Mouse (Mus musculus) limb, embryonic 11.5 days (tissue): ENCODE measurements around the gene Izumo1r. TPM values are rescaled to one million over a fixed set of nuclear protein-coding genes. Genes with fewer than 3 reads are reported as not detected.

Source experiments
- ATAC-seq: fragments of 200-750 bp; cut with Nextera tagmentation; 2 replicates; pipeline ENCODE4 v1.8.0; 2017; ENCODE audit warnings: low read depth; ENCODE audit not compliant: insufficient number of reproducible peaks, low FRiP score, low TSS enrichment
- DNase-seq: peaks from one replicate; pipeline ENCODE4 v3.0.0-alpha.2; 2015; ENCODE audit warnings: low spot score
- H3K27ac ChIP-seq: fragments of 300-500 bp; sonication (generic); replicated peaks from 2 replicates; pipeline ENCODE4 v1.5.1; 2014; ENCODE audit warnings: low read depth, mild to moderate bottlenecking, low read length
- H3K27me3 ChIP-seq: fragments of 300-500 bp; sonication (generic); 2 replicates; pipeline ENCODE4 v1.6.1; 2014; ENCODE audit warnings: mild to moderate bottlenecking, low read length, mixed read lengths; ENCODE audit not compliant: control insufficient read depth, insufficient read depth
- H3K36me3 ChIP-seq: fragments of 300-500 bp; sonication (generic); 2 replicates; pipeline ENCODE4 v1.6.1; 2014; ENCODE audit warnings: mild to moderate bottlenecking, low read length, moderate library complexity, mixed read lengths; ENCODE audit not compliant: control insufficient read depth, insufficient read depth
- H3K4me1 ChIP-seq: fragments of 300-500 bp; sonication (generic); 2 replicates; pipeline ENCODE4 v1.6.1; 2014; ENCODE audit warnings: low read length, mixed read lengths; ENCODE audit not compliant: control insufficient read depth, insufficient read depth
- H3K4me2 ChIP-seq: fragments of 300-500 bp; sonication (generic); 2 replicates; pipeline ENCODE4 v1.6.1; 2014; ENCODE audit warnings: low read depth, mild to moderate bottlenecking, moderate library complexity; ENCODE audit not compliant: severe bottlenecking
- H3K4me3 ChIP-seq: fragments of 300-500 bp; sonication (generic); 2 replicates; pipeline ENCODE4 v1.5.1; 2014; ENCODE audit warnings: low read depth, low read length
- H3K9ac ChIP-seq: fragments of 300-500 bp; sonication (generic); 2 replicates; pipeline ENCODE4 v1.6.1; 2014; ENCODE audit warnings: mild to moderate bottlenecking, low read length
- H3K9me3 ChIP-seq: fragments of 300-500 bp; sonication (generic); 2 replicates; pipeline ENCODE4 v1.6.1; 2016; ENCODE audit warnings: low read length; ENCODE audit not compliant: control insufficient read depth
- WGBS: fragments of 180-500 bp; shearing (Covaris S2); extraction: QIAGEN DNeasy Blood & Tissue Kit; methylation state at CpG from one replicate; pipeline ENCODE4 v1.1.7; 2014; 5-methylcytosine and 5-hydroxymethylcytosine counted together
- polyA plus RNA-seq: library from polyadenylated mRNA; unstranded; fragments of >200 nt; fragmentation: Nextera tagmentation; extraction: Ambion mirVana; gene quantifications from 2 replicates; pipeline ENCODE4 v1.2.1, GENCODE M21; 2014

Gene Izumo1r
- polyA plus RNA-seq, 1 experiment from 2014 or later = not detected

DNA sequence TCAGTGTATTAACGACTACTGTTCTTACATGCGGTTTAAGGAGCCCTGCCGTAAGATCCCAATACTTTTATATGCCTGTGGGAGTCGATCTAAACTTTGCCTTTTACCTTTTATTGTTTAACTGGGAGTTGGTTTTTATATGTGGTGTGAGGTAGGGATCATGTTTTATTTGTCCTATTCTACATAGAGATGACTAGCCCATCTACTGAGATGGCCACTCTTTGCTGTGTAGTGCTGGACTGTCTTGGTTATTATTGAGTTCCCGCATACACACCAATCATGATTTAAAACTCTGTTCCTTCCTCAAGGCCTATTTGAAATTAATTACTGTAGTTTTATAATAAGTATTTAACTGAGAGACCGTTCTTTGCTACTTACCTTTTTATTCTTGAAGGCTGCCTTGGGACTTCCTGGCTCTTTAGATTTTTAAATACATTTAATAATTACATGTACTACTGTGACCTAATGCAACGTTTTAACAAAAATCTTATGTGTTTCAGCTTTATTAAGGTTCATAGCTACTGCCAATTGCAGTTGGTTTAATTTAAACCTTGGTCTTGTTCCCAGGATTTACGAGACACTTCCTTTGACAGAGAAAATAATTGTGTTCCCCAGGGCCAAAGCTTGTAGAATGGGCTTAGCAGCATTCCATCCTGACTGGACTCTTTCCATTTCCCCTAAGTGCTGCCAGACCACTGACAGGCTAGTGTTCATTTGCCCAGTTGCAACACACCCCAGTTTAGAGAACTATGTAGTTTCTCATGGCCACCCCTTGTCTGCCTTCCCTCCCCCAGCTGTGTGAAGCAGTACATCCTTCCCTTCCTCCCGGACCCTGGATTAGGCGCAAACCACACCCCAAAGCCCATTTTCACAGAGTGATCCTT, 61.6 kb downstream of the Izumo1r start:
- Histone ChIP-seq H3K27ac (no peak overlapping the region), H3K27me3 (no peaks in the 10 kb centered on the region), H3K4me2 (no peak overlapping the region), H3K9me3 (no peaks in the 10 kb centered on the region), H3K36me3 (no peaks in the 10 kb centered on the region), H3K4me3 (no peak overlapping the region), H3K9ac (no peak overlapping the region), H3K4me1 (peaks cover 4% of the 10 kb centered on the region; the same call in 1 of the 2 replicates)
- ATAC-seq (peak; percentile 61), DNase-seq (peak; percentile 38)
- WGBS = 52% methylated on average over 10 of the region's 10 CpGs

DNA sequence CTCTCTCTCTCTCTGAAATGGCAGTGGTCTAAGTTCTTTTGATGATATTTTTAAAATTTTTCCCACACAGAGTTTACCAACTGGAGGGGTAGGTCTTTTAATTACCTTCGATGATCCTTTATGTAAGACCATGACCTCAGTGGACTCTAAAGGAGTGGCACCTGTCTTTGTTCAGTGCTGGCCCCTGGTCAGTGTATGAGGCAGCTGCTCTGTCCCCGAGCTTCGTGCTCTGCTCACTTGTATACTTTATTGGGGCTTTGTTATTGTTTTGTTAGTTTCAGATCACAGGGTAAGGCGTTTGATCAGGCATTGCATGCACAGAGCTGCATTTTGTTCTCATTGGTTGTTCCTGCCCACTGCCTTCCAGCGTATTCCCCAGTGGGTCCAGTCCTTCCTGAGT, 63.8 kb downstream of the Izumo1r start:
- Histone ChIP-seq H3K9ac (no peak overlapping the region), H3K27ac (no peak overlapping the region), H3K4me2 (no peak overlapping the region), H3K4me3 (no peak overlapping the region), H3K36me3 (no peaks in the 10 kb centered on the region), H3K9me3 (no peaks in the 10 kb centered on the region), H3K27me3 (no peaks in the 10 kb centered on the region), H3K4me1 (peaks cover 4% of the 10 kb centered on the region; the same call in 1 of the 2 replicates)
- ATAC-seq = no peak
- WGBS = 75% methylated on average over 5 of the region's 5 CpGs
- no peak for DNase-seq

DNA sequence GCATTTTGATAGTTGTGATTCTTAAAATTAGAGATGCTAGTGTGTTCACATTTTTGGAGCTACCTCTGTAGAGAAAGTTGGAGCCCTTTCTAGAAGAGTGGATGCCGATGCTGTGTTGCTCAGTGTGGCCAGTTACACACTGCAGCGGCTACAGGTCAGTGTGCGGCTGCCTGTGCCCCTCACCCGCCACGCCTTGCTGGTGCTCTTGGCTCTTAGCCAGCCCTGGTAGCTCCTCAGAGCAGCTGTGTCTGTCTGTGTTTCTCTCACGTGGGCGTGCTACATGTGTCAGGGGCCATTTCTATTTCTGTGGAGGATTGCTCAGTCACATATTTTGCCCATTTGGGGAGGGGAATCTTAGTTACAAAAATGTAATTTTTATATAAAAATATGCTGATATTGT, 64.2 kb downstream of the Izumo1r start:
- Histone ChIP-seq H3K9me3 (no peaks in the 10 kb centered on the region), H3K36me3 (no peaks in the 10 kb centered on the region; the same call in 1 of the 2 replicates), H3K9ac (no peak overlapping the region), H3K4me3 (no peak overlapping the region), H3K27me3 (no peaks in the 10 kb centered on the region), H3K4me1 (peaks cover 4% of the 10 kb centered on the region; the same call in 1 of the 2 replicates), H3K27ac (no peak overlapping the region), H3K4me2 (no peak overlapping the region)
- 67% methylated on average over 7 of the region's 7 CpGs for WGBS
- peak; percentile 43 for DNase-seq
- ATAC-seq = 0 out of 2 replicates have a peak, but pooled peaks have one; percentile 42

Other genes starting within 250 kb of the Izumo1r start
- 0.09 TPM in 1 of 2 replicates, not detected in the other for gene Piwil4, start 163.2 kb downstream of the Izumo1r start, polyA plus RNA-seq
- 5.2 TPM in 2 replicates for gene Fut4, start 151.6 kb downstream of the Izumo1r start, polyA plus RNA-seq
- gene 1700012B09Rik, start 132.9 kb downstream of the Izumo1r start, polyA plus RNA-seq = not detected in 2 replicates
- gene Mre11a, start 119.3 kb downstream of the Izumo1r start, polyA plus RNA-seq = 38.7 and 40.3 TPM in 2 replicates
- 50.0 and 53.4 TPM in 2 replicates for gene Ankrd49, start 119.1 kb downstream of the Izumo1r start, polyA plus RNA-seq
- gene Gpr83, start 43.7 kb downstream of the Izumo1r start, polyA plus RNA-seq = 0.05 TPM in 1 of 2 replicates, not detected in the other
- 78.4 and 79.6 TPM in 2 replicates for gene Panx1, start 141.5 kb upstream of the Izumo1r start, polyA plus RNA-seq
- gene Hephl1, start 208.2 kb upstream of the Izumo1r start, polyA plus RNA-seq = not detected in 2 replicates